ENCODE assay signal across 21 mouse cellular contexts in genomic region chr15:12840737-12841136, GRCm38 (mm10). TPM values are rescaled to one million over a fixed set of nuclear protein-coding genes. Genes with fewer than 3 reads are reported as not detected.
A peak's percentile ranks its signal among the peaks of the same experiment; 100 is the strongest.
DNase-seq lines count a peak whose midpoint lies in the region; ATAC-seq and TF ChIP-seq lines count a peak whose summit lies in the region.
"Had no signal": no experiment of that assay in that cellular context is flagged by ENCODE, and none has a peak within 500 bp of the region (broad histone marks: within the 10 kb centered on the region; RNA-seq: fewer than 3 reads in every experiment).

No protein-coding gene starts in this region.

- no peak for TF ChIP-seq POLR2A in heart, adult 2 months (IDR thresholded peaks at IDR 0.05; ENCODE audit: insufficient read depth, low read depth, low read length)

- H3K4me1 ChIP-seq in heart, adult 2 months (ENCODE audit: control insufficient read depth, insufficient read depth, low read length), result no peaks in the 10 kb centered on the region
- H3K4me1 ChIP-seq: embryonic facial prominence, embryonic 12.5 days; hindbrain, embryonic 12.5 days; intestine, embryonic 15.5 days had no signal

- TF ChIP-seq CTCF in heart, adult 2 months (IDR thresholded peaks at IDR 0.05), result no peak
- TF ChIP-seq CTCF in gastrocnemius, adult 2 months (IDR thresholded peaks at IDR 0.05), result no peak

- H3K27me3 ChIP-seq in heart, adult 2 months (ENCODE audit: control insufficient read depth, insufficient read depth, low read length), result no peaks in the 10 kb centered on the region
- no peaks in the 10 kb centered on the region for H3K27me3 ChIP-seq in splenic B cell, adult 2 months (ENCODE audit: control insufficient read depth, insufficient read depth, low read length, poor library complexity, severe bottlenecking)
- H3K27me3 ChIP-seq: embryonic facial prominence, embryonic 12.5 days; forebrain, embryonic 15.5 days; heart, embryonic 13.5 days; hindbrain, embryonic 12.5 days; intestine, embryonic 15.5 days had no signal

- no peak overlapping the region for H3K4me3 ChIP-seq in heart, adult 2 months
- H3K4me3 ChIP-seq in gastrocnemius, adult 2 months, result no peak overlapping the region
- H3K4me3 ChIP-seq: embryonic facial prominence, embryonic 12.5 days; forebrain, embryonic 15.5 days; heart, embryonic 13.5 days; hindbrain, embryonic 12.5 days; intestine, embryonic 15.5 days had no signal

- peak; percentile 35 for DNase-seq in heart, adult 11 months
- no peak for DNase-seq in heart, adult 2 months
- DNase-seq in splenic B cell, adult 2 months (ENCODE audit: low read depth, low spot score), result peak; percentile 9
- DNase-seq in embryo, embryonic 9.5 days (ENCODE audit: extremely low spot score), result no peak
- no peak for DNase-seq in kidney, postnatal 10 days
- DNase-seq in gastrocnemius, adult 2 months, result no peak
- DNase-seq: adrenal gland, postnatal 10 days; B cell, adult 2 months; cerebellum, adult 11-12 months; cerebellum, postnatal 10 days; embryo, embryonic 11 days; gastrocnemius, postnatal 14 days; heart, postnatal 36 days had no signal

- intact Hi-C loops in heart, adult 2 months (cut with DNase I), result no loop called here
- intact Hi-C loops in gastrocnemius, adult 2 months (cut with DNase I), result no loop called here

- H3K27ac ChIP-seq in heart, adult 2 months, result no peak overlapping the region
- no peak overlapping the region for H3K27ac ChIP-seq in gastrocnemius, adult 2 months
- H3K27ac ChIP-seq: embryonic facial prominence, embryonic 12.5 days; forebrain, embryonic 15.5 days; heart, embryonic 13.5 days; hindbrain, embryonic 12.5 days; intestine, embryonic 15.5 days had no signal

- WGBS in heart, adult 2 months, result 84% methylated on average over 11 of the region's 11 CpGs

- ATAC-seq in activated CD4-positive, CD25-positive, alpha-beta regulatory T cell, adult 4 months, result peak; percentile 69
- peak; percentile 81 for ATAC-seq in inflammation-experienced regulatory T-cells, adult 6 months
- ATAC-seq: forebrain, embryonic 15.5 days; hindbrain, embryonic 16.5 days; intestine, embryonic 15.5 days had no signal

- no peaks in the 10 kb centered on the region for H3K79me2 ChIP-seq in heart, adult 2 months (replicated peaks; ENCODE audit: control insufficient read depth, insufficient read depth, low read length)

- H3K36me3 ChIP-seq in heart, adult 2 months (ENCODE audit: control insufficient read depth, insufficient read depth, low read length), result no peaks in the 10 kb centered on the region
- peaks cover 7% of the 10 kb centered on the region for H3K36me3 ChIP-seq in splenic B cell, adult 2 months (ENCODE audit: control insufficient read depth, insufficient read depth, low read length, poor library complexity, severe bottlenecking)

- H3K9ac ChIP-seq in heart, adult 2 months (ENCODE audit: low read depth, low read length), result no peak overlapping the region
- H3K9ac ChIP-seq: embryonic facial prominence, embryonic 12.5 days; forebrain, embryonic 15.5 days; heart, embryonic 13.5 days; hindbrain, embryonic 12.5 days; intestine, embryonic 15.5 days had no signal

- no peak for TF ChIP-seq EP300 in heart, adult 2 months (IDR thresholded peaks at IDR 0.05; ENCODE audit: insufficient read depth, low read depth, low read length)

RNA-seq across cellular contexts. Expression of gene Drosha, which starts 16.1 kb away (rescaled TPM):
- total RNA-seq in heart, adult 2 months (2021), result 10 to 100 TPM; 37.8 to 43.1 TPM
- polyA plus RNA-seq in heart, adult 2 months (2012; rRNA removed), result 13.4 and 14.9 TPM in 2 replicates
- 10 to 100 TPM; 12.0 to 15.7 TPM for polyA plus RNA-seq in activated CD4-positive, CD25-positive, alpha-beta regulatory T cell, adult 4 months (2017; shearing (Covaris generic))
- polyA plus RNA-seq in inflammation-experienced regulatory T-cells, adult 6 months (2017; shearing (Covaris generic)), result 10 to 100 TPM; 11.7 to 18.1 (median 14.6) TPM
- 10 to 100 TPM; 33.9 to 37.6 TPM for total RNA-seq in gastrocnemius, adult 2 months (2021)

RNA-seq across cellular contexts. Expression of gene 6030458C11Rik, which starts 16.3 kb away (rescaled TPM):
- total RNA-seq in heart, adult 2 months (2021), result 10 to 100 TPM; 13.2 to 14.1 TPM
- polyA plus RNA-seq in heart, adult 2 months (2012; rRNA removed), result 7.3 and 11.5 TPM in 2 replicates
- 10 to 100 TPM; 31.4 to 34.2 TPM for polyA plus RNA-seq in activated CD4-positive, CD25-positive, alpha-beta regulatory T cell, adult 4 months (2017; shearing (Covaris generic))
- 10 to 100 TPM; 30.0 to 42.0 (median 31.1) TPM for polyA plus RNA-seq in inflammation-experienced regulatory T-cells, adult 6 months (2017; shearing (Covaris generic))
- total RNA-seq in gastrocnemius, adult 2 months (2021), result 10 to 100 TPM; 21.5 to 22.7 TPM

Comparison
In these comparisons a context has a peak if more than half of its experiments do, and no peak if none do; other contexts are left out.
1. DNase-seq: peak in heart, adult 11 months (single experiment) and splenic B cell, adult 2 months (single experiment); none in heart, adult 2 months (0 of 2), embryo, embryonic 9.5 days (single experiment), kidney, postnatal 10 days (single experiment) and gastrocnemius, adult 2 months (single experiment).